Mouse (Mus musculus) hindbrain, embryonic 15.5 days (tissue): ENCODE data around the gene Gabbr1. TPM values are rescaled to one million over a fixed set of nuclear protein-coding genes. Genes with fewer than 3 reads are reported as not detected.
A peak's percentile ranks its signal among the peaks of the same experiment; 100 is the strongest.

Source experiments
- ATAC-seq: fragments of 200-750 bp; cut with Nextera tagmentation; 2 replicates; pipeline ENCODE4 v1.8.0; 2017; ENCODE audit warnings: low read depth, moderate number of reproducible peaks, moderate TSS enrichment; ENCODE audit not compliant: low FRiP score
- H3K27ac ChIP-seq: fragments of 300-500 bp; sonication (generic); replicated peaks from 2 replicates; pipeline ENCODE4 v1.5.1; 2015; ENCODE audit warnings: mild to moderate bottlenecking, inconsistent platforms
- H3K27me3 ChIP-seq: fragments of 300-500 bp; sonication (generic); 2 replicates; pipeline ENCODE4 v1.6.1; 2015; ENCODE audit warnings: control low read depth, inconsistent platforms
- H3K36me3 ChIP-seq: fragments of 300-500 bp; sonication (generic); 2 replicates; pipeline ENCODE4 v1.6.1; 2015; ENCODE audit warnings: control low read depth, inconsistent platforms
- H3K4me1 ChIP-seq: fragments of 300-500 bp; sonication (generic); replicated peaks from 2 replicates; pipeline ENCODE4 v1.6.1; 2015; ENCODE audit warnings: control low read depth, inconsistent platforms
- H3K4me2 ChIP-seq: fragments of 300-500 bp; sonication (generic); 2 replicates; pipeline ENCODE4 v1.6.1; 2015; ENCODE audit warnings: moderate library complexity, mild to moderate bottlenecking, inconsistent platforms
- H3K4me3 ChIP-seq: fragments of 300-500 bp; sonication (generic); 2 replicates; pipeline ENCODE4 v1.5.1; 2015; ENCODE audit warnings: mild to moderate bottlenecking, inconsistent platforms
- H3K9ac ChIP-seq: fragments of 300-500 bp; sonication (generic); 2 replicates; pipeline ENCODE4 v1.6.1; 2015; ENCODE audit warnings: inconsistent platforms
- H3K9me3 ChIP-seq: fragments of 300-500 bp; sonication (generic); 2 replicates; pipeline ENCODE4 v1.6.1; 2016; ENCODE audit warnings: control low read depth, inconsistent platforms
- WGBS: fragments of 180-500 bp; shearing (Covaris S2); methylation state at CpG from one replicate; pipeline ENCODE4 v1.1.7; 2015; 5-methylcytosine and 5-hydroxymethylcytosine counted together
- polyA plus RNA-seq: library from polyadenylated mRNA; unstranded; fragments of >200 nt; fragmentation: Nextera tagmentation; extraction: Ambion mirVana; gene quantifications from 2 replicates; pipeline ENCODE4 v1.2.1, GENCODE M21; 2015

Gabbr1 gene
- polyA plus RNA-seq, 1 experiment from 2014 or later: 86.0 TPM

GRCm38 (mm10) chr17:37063686-37064495, 18.1 kb downstream of the Gabbr1 start:
- WGBS: 76% methylated on average over 11 of the region's 11 CpGs
- no peak overlapping the region for H3K9ac ChIP-seq
- H3K9me3 ChIP-seq: no peaks in the 10 kb centered on the region
- no peaks in the 10 kb centered on the region for H3K4me1 ChIP-seq
- no peak overlapping the region for H3K4me2 ChIP-seq
- H3K27ac ChIP-seq: no peak overlapping the region
- no peak overlapping the region for H3K4me3 ChIP-seq
- peaks cover 89% of the 10 kb centered on the region for H3K36me3 ChIP-seq
- ATAC-seq: no peak
- H3K27me3 ChIP-seq: no peaks in the 10 kb centered on the region

- Histone ChIP-seq H3K27ac (no peak overlapping the region), H3K4me3 (no peak overlapping the region), H3K4me2 (no peak overlapping the region), H3K36me3 (peaks cover 99% of the 10 kb centered on the region), H3K4me1 (no peaks in the 10 kb centered on the region), H3K9ac (no peak overlapping the region), H3K9me3 (no peaks in the 10 kb centered on the region), H3K27me3 (no peaks in the 10 kb centered on the region)
- ATAC-seq: no peak
- WGBS: 97% methylated on average over 2 of the region's 2 CpGs
Observed at GRCm38 (mm10) chr17:37065993-37066392, 20.2 kb downstream of the Gabbr1 start.

- no peaks in the 10 kb centered on the region for H3K9me3 ChIP-seq
- peak; percentile 35 for ATAC-seq
- H3K4me1 ChIP-seq: 0 out of 2 replicates have a peak, but pooled peaks cover 4% of the 10 kb centered on the region
- H3K36me3 ChIP-seq: peaks cover 100% of the 10 kb centered on the region
- 80% methylated on average over 1 of the region's 1 CpGs for WGBS
- no peak overlapping the region for H3K4me2 ChIP-seq
- H3K27me3 ChIP-seq: no peaks in the 10 kb centered on the region
- no peak overlapping the region for H3K9ac ChIP-seq
- 0 out of 2 replicates have a peak overlapping the region, but pooled peaks have one; percentile 30 for H3K27ac ChIP-seq
- H3K4me3 ChIP-seq: no peak overlapping the region
Observed at GRCm38 (mm10) chr17:37067861-37068260, 22.1 kb downstream of the Gabbr1 start.

GRCm38 (mm10) chr17:37070121-37070520, 24.4 kb downstream of the Gabbr1 start:
- Histone ChIP-seq H3K9me3 (no peaks in the 10 kb centered on the region), H3K27ac (no peak overlapping the region), H3K4me1 (0 out of 2 replicates have a peak, but pooled peaks cover 4% of the 10 kb centered on the region), H3K4me3 (no peak overlapping the region), H3K9ac (no peak overlapping the region), H3K36me3 (peaks cover 95% of the 10 kb centered on the region), H3K4me2 (no peak overlapping the region), H3K27me3 (no peaks in the 10 kb centered on the region)
- ATAC-seq: no peak
- WGBS: 89% methylated on average over 8 of the region's 8 CpGs

- Histone ChIP-seq H3K27ac (peak overlapping the region; percentile 36; the same call in 1 of the 2 replicates), H3K4me2 (no peak overlapping the region), H3K9me3 (no peaks in the 10 kb centered on the region), H3K4me1 (0 out of 2 replicates have a peak, but pooled peaks cover 4% of the 10 kb centered on the region), H3K36me3 (peaks cover 89% of the 10 kb centered on the region), H3K4me3 (no peak overlapping the region), H3K9ac (no peak overlapping the region), H3K27me3 (no peaks in the 10 kb centered on the region)
- peak; percentile 40; the same call in 1 of the 2 replicates for ATAC-seq
- 47% methylated on average over 12 of the region's 12 CpGs for WGBS
Observed at GRCm38 (mm10) chr17:37072080-37072729, 26.4 kb downstream of the Gabbr1 start.

GRCm38 (mm10) chr17:37072730-37073276, 27.0 kb downstream of the Gabbr1 start:
- H3K36me3 ChIP-seq: peaks cover 83% of the 10 kb centered on the region
- ATAC-seq: no peak; the same call in 1 of the 2 replicates
- H3K4me2 ChIP-seq: peak overlapping the region; percentile 13; the same call in 1 of the 2 replicates
- no peak overlapping the region for H3K4me3 ChIP-seq
- WGBS: 29% methylated on average over 11 of the region's 11 CpGs
- no peak overlapping the region for H3K9ac ChIP-seq
- H3K27ac ChIP-seq: peak overlapping the region; percentile 54; the same call in 1 of the 2 replicates
- 0 out of 2 replicates have a peak, but pooled peaks cover 4% of the 10 kb centered on the region for H3K4me1 ChIP-seq
- H3K9me3 ChIP-seq: no peaks in the 10 kb centered on the region
- no peaks in the 10 kb centered on the region for H3K27me3 ChIP-seq

- 91% methylated on average over 6 of the region's 6 CpGs for WGBS
- H3K9me3 ChIP-seq: no peaks in the 10 kb centered on the region
- H3K4me3 ChIP-seq: no peak overlapping the region
- no peak for ATAC-seq
- no peaks in the 10 kb centered on the region for H3K27me3 ChIP-seq
- no peak overlapping the region for H3K4me2 ChIP-seq
- peaks cover 15% of the 10 kb centered on the region for H3K4me1 ChIP-seq
- H3K36me3 ChIP-seq: peaks cover 59% of the 10 kb centered on the region
- H3K9ac ChIP-seq: no peak overlapping the region
- no peak overlapping the region for H3K27ac ChIP-seq
Observed at GRCm38 (mm10) chr17:37075181-37075580, 29.4 kb downstream of the Gabbr1 start.

GRCm38 (mm10) chr17:37075766-37076165, 30.0 kb downstream of the Gabbr1 start:
- Histone ChIP-seq H3K4me1 (peaks cover 15% of the 10 kb centered on the region), H3K9ac (no peak overlapping the region), H3K36me3 (peaks cover 53% of the 10 kb centered on the region), H3K27me3 (no peaks in the 10 kb centered on the region), H3K4me2 (no peak overlapping the region), H3K4me3 (no peak overlapping the region), H3K9me3 (no peaks in the 10 kb centered on the region), H3K27ac (no peak overlapping the region)
- no peak for ATAC-seq
- WGBS: 94% methylated on average over 2 of the region's 2 CpGs

GRCm38 (mm10) chr17:37078193-37078592, 32.4 kb downstream of the Gabbr1 start:
- Histone ChIP-seq H3K4me2 (no peak overlapping the region), H3K27me3 (no peaks in the 10 kb centered on the region), H3K27ac (no peak overlapping the region), H3K4me1 (peaks cover 11% of the 10 kb centered on the region), H3K36me3 (peaks cover 29% of the 10 kb centered on the region), H3K9me3 (no peaks in the 10 kb centered on the region), H3K9ac (no peak overlapping the region), H3K4me3 (no peak overlapping the region)
- WGBS: 6% methylated on average over 1 of the region's 1 CpGs
- ATAC-seq: no peak

- Histone ChIP-seq H3K9me3 (no peaks in the 10 kb centered on the region), H3K27ac (0 out of 2 replicates have a peak overlapping the region, but pooled peaks have one; percentile 20), H3K4me3 (no peak overlapping the region), H3K27me3 (no peaks in the 10 kb centered on the region), H3K4me2 (0 out of 2 replicates have a peak overlapping the region, but pooled peaks have one; percentile 1), H3K36me3 (peaks cover 26% of the 10 kb centered on the region), H3K4me1 (peaks cover 11% of the 10 kb centered on the region), H3K9ac (no peak overlapping the region)
- 1% methylated on average over 2 of the region's 2 CpGs for WGBS
- no peak for ATAC-seq
Observed at GRCm38 (mm10) chr17:37078990-37079389, 33.2 kb downstream of the Gabbr1 start.

GRCm38 (mm10) chr17:37080119-37080518, 34.4 kb downstream of the Gabbr1 start:
- no peak for ATAC-seq
- no peak overlapping the region for H3K9ac ChIP-seq
- H3K4me1 ChIP-seq: peaks cover 11% of the 10 kb centered on the region
- H3K9me3 ChIP-seq: no peaks in the 10 kb centered on the region
- H3K27me3 ChIP-seq: no peaks in the 10 kb centered on the region
- WGBS: 19% methylated on average over 5 of the region's 5 CpGs
- no peak overlapping the region for H3K27ac ChIP-seq
- peaks cover 15% of the 10 kb centered on the region for H3K36me3 ChIP-seq
- no peak overlapping the region for H3K4me3 ChIP-seq
- H3K4me2 ChIP-seq: no peak overlapping the region

- no peak overlapping the region for H3K4me2 ChIP-seq
- no peak overlapping the region for H3K9ac ChIP-seq
- no peak overlapping the region for H3K27ac ChIP-seq
- no peaks in the 10 kb centered on the region for H3K9me3 ChIP-seq
- no peaks in the 10 kb centered on the region for H3K27me3 ChIP-seq
- WGBS: 93% methylated on average over 4 of the region's 4 CpGs
- ATAC-seq: no peak
- no peaks in the 10 kb centered on the region for H3K36me3 ChIP-seq
- peaks cover 11% of the 10 kb centered on the region for H3K4me1 ChIP-seq
- no peak overlapping the region for H3K4me3 ChIP-seq
Observed at GRCm38 (mm10) chr17:37081659-37082058, 35.9 kb downstream of the Gabbr1 start.
